Mouse (Mus musculus) heart, embryonic 12.5 days (tissue): ENCODE data around the gene Corin. TPM values are rescaled to one million over a fixed set of nuclear protein-coding genes. Genes with fewer than 3 reads are reported as not detected.
A peak's percentile ranks its signal among the peaks of the same experiment; 100 is the strongest.

Experiments
- ATAC-seq: fragments of 200-750 bp; cut with Nextera tagmentation; 2 replicates; pipeline ENCODE4 v1.8.0; 2017; ENCODE audit warnings: moderate TSS enrichment, moderate library complexity; ENCODE audit not compliant: insufficient number of reproducible peaks, low FRiP score
- H3K27ac ChIP-seq: fragments of 300-500 bp; sonication (generic); 2 replicates; pipeline ENCODE4 v1.5.1; 2016; ENCODE audit warnings: mild to moderate bottlenecking, moderate library complexity; ENCODE audit not compliant: poor library complexity, severe bottlenecking
- H3K27me3 ChIP-seq: fragments of 300-500 bp; sonication (generic); replicated peaks from 2 replicates; pipeline ENCODE4 v1.6.1; 2016; ENCODE audit warnings: mild to moderate bottlenecking, moderate library complexity
- H3K36me3 ChIP-seq: fragments of 300-500 bp; sonication (generic); 2 replicates; pipeline ENCODE4 v1.6.1; 2016; ENCODE audit warnings: mild to moderate bottlenecking, moderate library complexity
- H3K4me1 ChIP-seq: fragments of 300-500 bp; sonication (generic); replicated peaks from 2 replicates; pipeline ENCODE4 v1.6.1; 2016; ENCODE audit warnings: mild to moderate bottlenecking
- H3K4me2 ChIP-seq: fragments of 300-500 bp; sonication (generic); 2 replicates; pipeline ENCODE4 v1.6.1; 2016; ENCODE audit warnings: mild to moderate bottlenecking, moderate library complexity
- H3K4me3 ChIP-seq: fragments of 300-500 bp; sonication (generic); 2 replicates; pipeline ENCODE4 v1.5.1; 2016; ENCODE audit warnings: mild to moderate bottlenecking
- H3K9ac ChIP-seq: fragments of 300-500 bp; sonication (generic); 2 replicates; pipeline ENCODE4 v1.6.1; 2016; ENCODE audit warnings: mild to moderate bottlenecking, moderate library complexity
- H3K9me3 ChIP-seq: fragments of 300-500 bp; sonication (generic); replicated peaks from 2 replicates; pipeline ENCODE4 v1.6.1; 2016; ENCODE audit warnings: mild to moderate bottlenecking, moderate library complexity
- WGBS: fragments of 180-500 bp; shearing (Covaris S2); methylation state at CpG from one replicate; pipeline ENCODE4 v1.1.7; 2016; 5-methylcytosine and 5-hydroxymethylcytosine counted together
- polyA plus RNA-seq: library from polyadenylated mRNA; unstranded; fragments of >200 nt; fragmentation: Nextera tagmentation; extraction: Ambion mirVana; gene quantifications from 2 replicates; pipeline ENCODE4 v1.2.1, GENCODE M21; 2016

The Corin gene
- polyA plus RNA-seq, 1 experiment from 2014 or later: 26.2 TPM

DNA sequence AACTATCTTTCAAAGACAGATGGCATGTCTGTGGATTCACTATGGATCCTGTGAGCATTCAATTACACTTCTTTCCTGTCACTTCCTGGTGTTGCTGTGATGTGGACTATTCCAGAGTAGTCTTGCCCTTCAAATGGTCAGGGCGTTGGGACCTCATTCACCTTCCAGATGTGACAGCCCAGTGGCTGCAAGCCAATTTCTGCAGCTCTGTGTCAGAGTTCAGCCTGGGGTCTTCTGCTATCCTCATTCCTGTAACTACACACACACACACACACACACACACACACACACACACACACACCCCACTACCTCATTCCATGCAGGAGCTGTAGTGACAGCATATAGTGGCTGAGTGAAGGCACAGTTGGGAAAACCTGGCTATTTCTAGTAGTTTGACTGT lies 122.1 kb downstream of the Corin start:
- no peak overlapping the region for H3K4me2 ChIP-seq
- H3K27me3 ChIP-seq: no peaks in the 10 kb centered on the region
- H3K9me3 ChIP-seq: no peaks in the 10 kb centered on the region
- peaks cover 29% of the 10 kb centered on the region for H3K4me1 ChIP-seq
- H3K9ac ChIP-seq: no peak overlapping the region
- WGBS: 22% methylated on average over 1 of the region's 1 CpGs
- ATAC-seq: 0 out of 2 replicates have a peak, but pooled peaks have one; percentile 67
- H3K36me3 ChIP-seq: no peaks in the 10 kb centered on the region
- H3K27ac ChIP-seq: peak overlapping the region; percentile 47; the same call in 1 of the 2 replicates
- no peak overlapping the region for H3K4me3 ChIP-seq

DNA sequence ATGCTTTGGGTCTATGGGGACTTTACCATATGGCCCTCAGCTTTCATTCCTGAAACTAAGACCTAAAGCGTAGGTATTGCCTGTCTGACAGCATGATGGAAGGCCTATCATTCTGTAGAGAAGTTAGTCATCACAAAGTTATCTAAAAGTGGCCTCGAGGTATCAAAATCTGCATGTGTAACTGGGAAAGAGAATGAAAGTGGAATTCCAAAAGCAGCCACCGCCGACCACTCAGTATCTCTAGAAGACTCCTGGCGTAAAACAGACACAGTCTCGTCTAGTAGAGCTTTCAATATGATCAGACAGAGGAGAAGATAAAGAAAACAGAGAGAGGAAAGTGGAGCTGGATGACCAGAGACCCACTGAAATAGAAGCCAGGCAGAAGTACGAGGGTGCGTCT lies 123.7 kb downstream of the Corin start:
- Histone ChIP-seq H3K9me3 (no peaks in the 10 kb centered on the region), H3K4me3 (no peak overlapping the region), H3K27ac (peak overlapping the region; percentile 63; the same call in 1 of the 2 replicates), H3K27me3 (no peaks in the 10 kb centered on the region), H3K36me3 (no peaks in the 10 kb centered on the region), H3K4me2 (peak overlapping the region; percentile 54), H3K4me1 (peaks cover 33% of the 10 kb centered on the region), H3K9ac (no peak overlapping the region)
- no peak for ATAC-seq
- WGBS: 14% methylated on average over 8 of the region's 8 CpGs

DNA sequence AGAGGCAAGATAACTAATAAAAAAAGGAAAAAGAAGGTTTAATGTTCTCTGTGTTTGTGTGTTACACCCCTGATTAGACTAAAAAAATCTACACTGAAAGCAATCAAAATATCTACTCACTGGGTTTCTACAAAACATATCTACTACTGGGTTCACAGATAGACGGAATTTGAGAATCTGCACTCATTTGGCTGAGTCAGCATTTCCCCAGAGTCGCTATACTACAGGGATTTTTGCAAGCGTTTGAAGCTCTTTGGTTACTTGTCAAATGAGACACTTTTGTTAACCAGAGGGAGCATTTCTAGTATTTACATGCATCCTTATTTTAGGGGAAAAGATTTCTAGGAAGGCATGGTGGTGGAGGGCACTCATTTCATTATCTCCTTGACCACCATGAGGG lies 136.3 kb downstream of the Corin start:
- Histone ChIP-seq H3K9ac (no peak overlapping the region), H3K9me3 (no peaks in the 10 kb centered on the region), H3K4me2 (no peak overlapping the region), H3K4me1 (no peaks in the 10 kb centered on the region), H3K27me3 (no peaks in the 10 kb centered on the region), H3K27ac (no peak overlapping the region), H3K36me3 (no peaks in the 10 kb centered on the region), H3K4me3 (no peak overlapping the region)
- no peak for ATAC-seq
- 75% methylated on average over 3 of the region's 3 CpGs for WGBS

DNA sequence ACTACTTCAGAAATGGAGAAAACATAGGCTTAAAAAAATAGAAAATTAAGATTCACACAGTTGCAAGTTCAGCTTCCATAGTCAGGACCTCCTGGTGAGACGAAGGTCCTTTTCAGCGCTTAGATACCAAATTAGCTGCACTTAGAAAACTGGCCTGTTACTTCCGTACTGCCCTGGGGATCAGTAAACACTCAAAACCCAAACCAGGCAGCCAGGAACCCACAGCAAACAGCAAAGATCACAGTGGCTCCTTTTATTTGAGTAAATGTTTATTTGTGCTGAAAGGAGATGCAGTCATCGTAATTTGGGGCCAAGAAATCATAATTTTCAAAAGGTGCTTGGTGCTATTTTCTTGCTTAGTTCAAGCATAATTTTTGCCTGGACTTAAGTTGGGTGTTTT lies 138.5 kb downstream of the Corin start:
- no peaks in the 10 kb centered on the region for H3K36me3 ChIP-seq
- H3K4me1 ChIP-seq: no peaks in the 10 kb centered on the region
- H3K9me3 ChIP-seq: no peaks in the 10 kb centered on the region
- H3K27ac ChIP-seq: no peak overlapping the region
- H3K4me3 ChIP-seq: no peak overlapping the region
- H3K27me3 ChIP-seq: no peaks in the 10 kb centered on the region
- 66% methylated on average over 4 of the region's 4 CpGs for WGBS
- ATAC-seq: no peak
- no peak overlapping the region for H3K9ac ChIP-seq
- no peak overlapping the region for H3K4me2 ChIP-seq

DNA sequence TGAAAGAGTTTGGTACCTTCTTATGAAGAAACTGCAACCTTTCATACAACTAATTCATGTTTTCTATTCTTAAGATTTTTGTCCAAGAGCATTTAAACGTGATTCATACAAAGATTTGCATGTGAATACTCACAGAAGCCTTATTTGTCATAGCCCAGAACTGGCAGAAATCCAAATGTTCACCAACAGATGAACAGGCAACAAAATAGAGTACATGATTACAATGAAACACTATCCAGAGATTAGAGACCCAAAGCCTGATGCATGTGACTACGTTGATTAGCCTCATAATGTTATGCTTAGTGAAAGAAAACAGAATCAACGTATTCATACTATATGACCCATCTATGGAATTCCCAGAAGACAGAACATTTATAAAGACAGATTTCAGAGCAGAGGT lies 140.4 kb downstream of the Corin start:
- 69% methylated on average over 3 of the region's 3 CpGs for WGBS
- no peak for ATAC-seq
- Histone ChIP-seq H3K4me2 (no peak overlapping the region), H3K36me3 (no peaks in the 10 kb centered on the region), H3K4me3 (no peak overlapping the region), H3K4me1 (no peaks in the 10 kb centered on the region), H3K9ac (no peak overlapping the region), H3K9me3 (no peaks in the 10 kb centered on the region), H3K27me3 (no peaks in the 10 kb centered on the region), H3K27ac (no peak overlapping the region)

DNA sequence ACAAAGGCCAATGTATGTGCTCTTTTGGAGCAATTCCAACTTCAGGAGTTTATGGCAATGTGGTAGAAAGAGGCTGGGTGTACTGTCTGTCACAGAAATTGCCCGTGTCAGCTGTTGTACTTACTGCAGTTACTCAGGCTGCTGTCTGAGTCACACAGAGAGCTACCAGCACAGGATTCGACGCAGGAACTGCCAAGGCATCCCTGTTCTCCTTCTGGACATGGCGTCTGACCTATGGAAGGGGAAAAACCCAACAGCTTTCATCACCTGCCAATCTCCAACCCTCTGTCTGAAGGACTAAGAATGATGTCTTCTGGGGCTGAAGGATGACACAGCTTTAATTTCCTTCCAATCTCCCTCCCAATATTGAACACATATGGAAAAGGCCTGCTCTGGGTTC lies 150.5 kb downstream of the Corin start:
- ATAC-seq: no peak
- Histone ChIP-seq H3K9ac (no peak overlapping the region), H3K27me3 (no peaks in the 10 kb centered on the region), H3K9me3 (no peaks in the 10 kb centered on the region), H3K36me3 (no peaks in the 10 kb centered on the region), H3K27ac (no peak overlapping the region), H3K4me3 (no peak overlapping the region), H3K4me2 (no peak overlapping the region), H3K4me1 (no peaks in the 10 kb centered on the region)
- WGBS: 57% methylated on average over 4 of the region's 4 CpGs

DNA sequence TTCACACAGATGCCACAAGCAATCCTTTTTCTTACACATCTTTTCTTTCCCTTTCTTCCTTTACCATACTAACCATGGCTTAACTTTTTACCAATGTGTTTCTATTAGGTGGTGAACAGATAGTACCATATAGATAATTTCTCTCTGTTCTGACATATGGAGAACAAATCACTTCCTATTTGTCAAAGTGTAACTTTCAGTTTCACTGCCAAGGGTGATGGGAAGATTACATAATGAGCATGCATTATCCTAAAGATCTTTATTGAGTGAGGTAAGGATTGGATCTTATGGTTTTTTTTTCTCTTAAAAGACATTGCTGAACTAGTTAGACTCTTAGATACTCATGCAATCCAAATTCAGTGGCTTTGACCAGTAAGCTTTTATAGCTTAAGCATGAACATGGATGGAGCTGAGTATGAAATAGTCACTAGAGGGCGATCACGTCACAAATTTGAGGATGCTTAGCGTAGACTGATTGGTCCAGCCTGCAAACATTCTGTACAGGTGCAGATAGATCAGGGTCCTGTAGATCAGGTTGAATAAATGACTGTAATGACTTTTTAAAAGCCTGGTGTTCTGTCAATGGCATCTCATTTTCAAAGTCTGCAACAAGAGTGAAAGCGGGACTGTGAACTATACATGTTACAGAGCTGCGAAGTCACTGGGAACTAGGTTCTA lies 154.1 kb downstream of the Corin start:
- Histone ChIP-seq H3K27ac (no peak overlapping the region), H3K4me1 (no peaks in the 10 kb centered on the region), H3K4me3 (no peak overlapping the region), H3K36me3 (no peaks in the 10 kb centered on the region), H3K9me3 (no peaks in the 10 kb centered on the region), H3K27me3 (no peaks in the 10 kb centered on the region), H3K4me2 (no peak overlapping the region), H3K9ac (no peak overlapping the region)
- peak; percentile 61; the same call in 1 of the 2 replicates for ATAC-seq
- 36% methylated on average over 5 of the region's 5 CpGs for WGBS

DNA sequence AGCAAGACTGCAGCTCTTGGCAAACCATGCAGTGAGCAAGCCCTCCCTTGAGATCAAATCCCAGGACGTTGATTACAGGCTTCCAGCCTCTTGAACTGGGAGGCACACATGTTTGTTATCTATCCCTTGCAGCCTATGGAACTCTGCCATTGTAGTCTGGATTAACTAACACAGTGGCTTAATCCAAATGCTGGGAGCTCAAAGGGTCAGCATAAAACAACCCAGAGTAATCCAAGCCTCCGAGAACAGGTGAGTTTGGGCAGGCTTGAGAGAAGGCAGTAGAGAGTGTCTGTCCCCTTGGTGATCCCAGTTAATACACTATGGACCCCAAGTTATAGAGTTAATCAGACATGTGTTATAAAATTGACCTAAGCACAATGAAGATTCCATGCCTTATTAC lies 155.7 kb downstream of the Corin start:
- 49% methylated on average over 2 of the region's 2 CpGs for WGBS
- Histone ChIP-seq H3K27me3 (no peaks in the 10 kb centered on the region), H3K9me3 (no peaks in the 10 kb centered on the region), H3K4me3 (no peak overlapping the region), H3K9ac (no peak overlapping the region), H3K4me1 (no peaks in the 10 kb centered on the region), H3K36me3 (no peaks in the 10 kb centered on the region), H3K27ac (no peak overlapping the region), H3K4me2 (no peak overlapping the region)
- ATAC-seq: no peak

DNA sequence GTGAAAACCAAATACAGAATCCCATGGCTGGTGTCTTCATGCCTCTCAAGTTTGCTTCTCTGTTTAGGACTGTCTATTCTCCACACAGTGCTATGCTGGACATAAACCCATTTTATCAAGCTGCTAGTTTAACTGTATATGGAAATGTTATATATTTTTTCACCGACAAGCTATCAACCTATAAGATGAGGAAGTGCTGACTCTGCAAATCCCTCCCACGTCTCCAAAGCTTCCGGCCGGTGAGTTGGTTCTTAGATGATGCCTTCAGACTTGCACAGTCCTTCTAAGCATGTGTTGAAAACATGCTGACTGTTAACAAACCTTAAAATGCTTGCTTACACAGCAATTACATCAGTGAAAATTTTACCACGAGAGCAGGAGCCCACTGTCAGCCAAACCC lies 168.4 kb downstream of the Corin start:
- WGBS: 73% methylated on average over 5 of the region's 5 CpGs
- no peaks in the 10 kb centered on the region for H3K27me3 ChIP-seq
- H3K36me3 ChIP-seq: no peaks in the 10 kb centered on the region
- ATAC-seq: no peak
- no peak overlapping the region for H3K4me3 ChIP-seq
- peaks cover 6% of the 10 kb centered on the region; the same call in 1 of the 2 replicates for H3K4me1 ChIP-seq
- no peak overlapping the region for H3K4me2 ChIP-seq
- no peak overlapping the region for H3K27ac ChIP-seq
- no peak overlapping the region for H3K9ac ChIP-seq
- H3K9me3 ChIP-seq: no peaks in the 10 kb centered on the region

DNA sequence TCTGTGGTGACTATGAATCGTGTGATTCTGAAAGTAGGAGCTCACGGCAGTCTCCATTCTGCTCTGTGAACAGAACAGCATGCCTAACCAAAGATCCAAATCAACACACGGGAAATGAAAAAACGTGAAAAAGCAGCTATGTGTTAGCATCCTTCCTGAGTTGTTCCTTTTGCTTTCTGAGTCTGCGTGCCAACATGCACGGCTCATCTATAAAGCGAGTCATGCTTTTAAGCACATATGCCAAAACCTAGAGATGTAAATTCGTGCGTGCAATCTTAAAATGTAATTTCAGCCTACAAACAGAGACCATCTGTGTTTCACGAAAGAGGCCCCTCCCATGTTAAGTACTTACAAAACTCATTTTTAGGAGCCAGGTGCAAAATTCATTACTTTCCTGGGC lies 171.4 kb downstream of the Corin start:
- no peak overlapping the region for H3K4me3 ChIP-seq
- H3K4me2 ChIP-seq: no peak overlapping the region
- no peak for ATAC-seq
- WGBS: 85% methylated on average over 10 of the region's 10 CpGs
- H3K9me3 ChIP-seq: no peaks in the 10 kb centered on the region
- H3K27ac ChIP-seq: no peak overlapping the region
- no peak overlapping the region for H3K9ac ChIP-seq
- H3K36me3 ChIP-seq: no peaks in the 10 kb centered on the region
- peaks cover 6% of the 10 kb centered on the region; the same call in 1 of the 2 replicates for H3K4me1 ChIP-seq
- no peaks in the 10 kb centered on the region for H3K27me3 ChIP-seq

DNA sequence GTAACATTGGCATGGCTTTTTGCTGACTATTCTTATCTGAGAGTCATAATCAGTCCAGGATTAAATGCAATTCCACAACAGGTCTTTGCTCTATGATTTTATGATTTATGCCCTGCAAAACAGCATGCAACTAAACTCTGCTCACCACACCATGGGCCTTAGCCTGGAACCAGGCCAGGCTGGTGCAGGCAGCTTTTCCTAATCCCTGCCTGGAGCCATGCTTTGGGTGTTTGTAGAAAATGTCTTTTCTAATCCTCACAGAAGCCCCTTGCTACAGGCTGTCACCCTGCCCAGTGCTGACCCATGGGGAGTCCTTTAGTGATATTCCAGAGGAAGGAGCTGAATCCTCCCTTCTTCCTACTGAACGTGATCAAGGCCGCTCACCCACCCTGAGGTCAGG lies 173.1 kb downstream of the Corin start:
- H3K4me3 ChIP-seq: no peak overlapping the region
- no peak overlapping the region for H3K9ac ChIP-seq
- no peak overlapping the region for H3K4me2 ChIP-seq
- H3K27ac ChIP-seq: no peak overlapping the region
- 71% methylated on average over 2 of the region's 2 CpGs for WGBS
- H3K9me3 ChIP-seq: no peaks in the 10 kb centered on the region
- H3K36me3 ChIP-seq: no peaks in the 10 kb centered on the region
- no peaks in the 10 kb centered on the region for H3K27me3 ChIP-seq
- peaks cover 3% of the 10 kb centered on the region; the same call in 1 of the 2 replicates for H3K4me1 ChIP-seq
- no peak for ATAC-seq

DNA sequence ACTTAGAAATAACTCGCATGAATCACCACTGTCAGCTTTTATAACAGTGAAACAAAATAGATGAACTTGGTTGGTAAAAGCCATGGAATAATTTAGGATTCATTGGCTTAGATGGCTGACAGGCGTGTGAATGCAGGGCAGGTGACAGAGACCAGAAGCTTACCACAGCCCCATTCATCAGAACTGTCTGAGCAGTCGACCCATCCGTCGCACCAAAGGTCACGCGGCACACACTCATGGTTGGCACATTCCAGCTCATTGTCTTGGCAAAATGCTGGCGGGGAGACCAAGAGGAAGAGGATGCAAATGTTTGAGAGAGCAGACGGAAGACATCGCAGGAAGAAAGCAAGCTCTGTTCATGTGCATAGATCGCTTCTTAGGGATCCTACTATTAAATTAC lies 173.6 kb downstream of the Corin start:
- H3K36me3 ChIP-seq: no peaks in the 10 kb centered on the region
- H3K27me3 ChIP-seq: no peaks in the 10 kb centered on the region
- H3K9ac ChIP-seq: no peak overlapping the region
- H3K4me3 ChIP-seq: no peak overlapping the region
- no peak overlapping the region for H3K27ac ChIP-seq
- WGBS: 70% methylated on average over 11 of the region's 11 CpGs
- H3K4me2 ChIP-seq: no peak overlapping the region
- H3K9me3 ChIP-seq: no peaks in the 10 kb centered on the region
- no peak for ATAC-seq
- 0 out of 2 replicates have a peak, but pooled peaks cover 3% of the 10 kb centered on the region for H3K4me1 ChIP-seq
